Mouse (Mus musculus) heart, embryonic 13.5 days (tissue): ENCODE measurements around the gene Ubxn6. TPM values are rescaled to one million over a fixed set of nuclear protein-coding genes. Genes with fewer than 3 reads are reported as not detected.

Experiments used
- ATAC-seq: fragments of 200-750 bp; cut with Nextera tagmentation; 2 replicates; pipeline ENCODE4 v1.8.0; 2017; ENCODE audit warnings: moderate TSS enrichment; ENCODE audit not compliant: insufficient number of reproducible peaks, low FRiP score, low TSS enrichment; ENCODE audit errors: extremely low read depth
- H3K27ac ChIP-seq: fragments of 300-500 bp; sonication (generic); replicated peaks from 2 replicates; pipeline ENCODE4 v1.5.1; 2015; ENCODE audit warnings: moderate library complexity, mild to moderate bottlenecking, inconsistent platforms
- H3K27me3 ChIP-seq: fragments of 300-500 bp; sonication (generic); replicated peaks from 2 replicates; pipeline ENCODE4 v1.6.1; 2015; ENCODE audit warnings: mild to moderate bottlenecking, inconsistent platforms
- H3K36me3 ChIP-seq: fragments of 300-500 bp; sonication (generic); 2 replicates; pipeline ENCODE4 v1.6.1; 2015; ENCODE audit warnings: mild to moderate bottlenecking, inconsistent platforms
- H3K4me1 ChIP-seq: fragments of 300-500 bp; sonication (generic); 2 replicates; pipeline ENCODE4 v1.6.1; 2015; ENCODE audit warnings: inconsistent platforms
- H3K4me2 ChIP-seq: fragments of 300-500 bp; sonication (generic); 2 replicates; pipeline ENCODE4 v1.6.1; 2015; ENCODE audit warnings: inconsistent platforms, mild to moderate bottlenecking, moderate library complexity
- H3K4me3 ChIP-seq: fragments of 300-500 bp; sonication (generic); 2 replicates; pipeline ENCODE4 v1.5.1; 2015; ENCODE audit warnings: moderate library complexity, mild to moderate bottlenecking, inconsistent platforms
- H3K9ac ChIP-seq: fragments of 300-500 bp; sonication (generic); 2 replicates; pipeline ENCODE4 v1.6.1; 2015; ENCODE audit warnings: inconsistent platforms, mild to moderate bottlenecking, moderate library complexity
- H3K9me3 ChIP-seq: fragments of 300-500 bp; sonication (generic); 2 replicates; pipeline ENCODE4 v1.6.1; 2016; ENCODE audit warnings: inconsistent platforms
- WGBS: fragments of 180-500 bp; shearing (Covaris S2); methylation state at CpG from one replicate; pipeline ENCODE4 v1.1.7; 2015; ENCODE audit warnings: mixed read lengths; 5-methylcytosine and 5-hydroxymethylcytosine counted together
- polyA plus RNA-seq: library from polyadenylated mRNA; unstranded; fragments of >200 nt; fragmentation: Nextera tagmentation; extraction: Ambion mirVana; gene quantifications from 2 replicates; pipeline ENCODE4 v1.2.1, GENCODE M21; 2015

Gene Ubxn6
- polyA plus RNA-seq, 1 experiment from 2014 or later: 37.8 TPM

DNA sequence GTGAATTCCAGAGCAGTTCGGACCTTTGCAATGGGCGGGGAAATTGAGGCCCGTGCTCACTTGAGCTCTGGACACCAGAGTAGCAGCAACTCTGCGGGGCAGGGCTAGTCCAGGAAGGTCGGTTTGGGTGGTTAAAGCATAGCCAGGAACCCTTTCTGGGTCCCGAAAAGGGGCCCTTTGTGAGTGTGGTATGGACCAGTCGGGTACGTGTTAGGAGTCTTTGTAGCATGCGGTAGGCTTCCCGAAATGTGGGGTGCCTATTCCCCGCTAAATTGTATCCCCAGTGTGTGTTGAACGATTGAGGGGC, 34.0 kb downstream of the Ubxn6 start:
- H3K27ac ChIP-seq: peak overlapping the region; percentile 87
- H3K4me2 ChIP-seq: peak overlapping the region; percentile 93
- no peaks in the 10 kb centered on the region for H3K27me3 ChIP-seq
- H3K9ac ChIP-seq: peak overlapping the region; percentile 95
- 1% methylated on average over 12 of the region's 12 CpGs for WGBS
- no peak for ATAC-seq
- no peaks in the 10 kb centered on the region for H3K9me3 ChIP-seq
- peak overlapping the region; percentile 88 for H3K4me3 ChIP-seq
- H3K36me3 ChIP-seq: peaks cover 27% of the 10 kb centered on the region
- H3K4me1 ChIP-seq: peaks cover 20% of the 10 kb centered on the region

DNA sequence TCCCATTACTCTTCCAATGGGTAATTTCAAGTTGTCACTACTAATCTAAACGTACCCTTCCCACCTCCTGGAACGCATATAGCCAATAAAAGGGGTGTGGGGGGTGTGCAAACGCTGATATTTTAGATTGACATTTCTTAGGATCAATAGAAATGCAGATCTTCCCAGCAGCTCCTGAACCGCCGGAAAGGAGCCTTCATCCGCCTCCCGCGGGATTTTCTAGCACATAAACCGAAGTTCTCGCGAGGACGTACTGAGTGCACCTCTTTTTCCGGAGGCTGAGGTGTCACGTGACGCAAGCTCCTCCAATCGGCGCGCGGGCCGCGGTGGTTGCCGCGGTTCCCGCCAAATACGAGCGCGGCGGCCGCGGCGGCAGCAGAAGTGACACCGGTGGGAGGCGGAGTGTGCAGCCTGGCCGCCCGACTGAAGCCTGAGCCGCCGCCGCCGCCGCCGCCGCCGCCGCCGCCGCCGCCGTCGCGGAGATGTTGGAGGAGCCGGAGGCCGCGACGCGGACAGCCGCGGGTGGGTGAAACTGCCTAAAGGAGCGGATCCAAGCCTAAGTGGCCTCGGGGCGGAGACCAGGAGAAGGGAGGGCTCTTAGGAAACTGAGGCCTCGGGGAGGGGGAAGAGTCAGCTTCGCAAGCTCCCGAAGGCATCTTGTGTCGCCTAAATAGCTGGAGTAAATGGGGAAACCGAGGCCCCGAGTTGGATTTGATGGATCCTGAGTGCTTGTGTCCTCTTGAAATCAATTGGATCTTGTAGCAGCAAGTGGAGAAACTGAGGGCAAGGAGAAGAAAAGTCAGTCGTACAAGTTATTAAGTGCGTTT, 34.6 kb downstream of the Ubxn6 start, which contains the start of gene Chaf1a:
Gene Chaf1a, plus strand, starts transcription at position 410 of the 827 bp plus-strand sequence.
- ATAC-seq: peak; percentile 68
- Histone ChIP-seq H3K27ac (peak within 1 kb of the TSS; percentile 87), H3K36me3 (peaks cover 22% of the 10 kb centered on the region), H3K4me2 (peak within 1 kb of the TSS; percentile 93), H3K4me1 (peaks cover 26% of the 10 kb centered on the region), H3K9me3 (no peaks in the 10 kb centered on the region), H3K27me3 (no peaks in the 10 kb centered on the region), H3K4me3 (peak within 1 kb of the TSS; percentile 88), H3K9ac (peak within 1 kb of the TSS; percentile 95)
- WGBS: under 1% methylated on average over 52 of the region's 68 CpGs

DNA sequence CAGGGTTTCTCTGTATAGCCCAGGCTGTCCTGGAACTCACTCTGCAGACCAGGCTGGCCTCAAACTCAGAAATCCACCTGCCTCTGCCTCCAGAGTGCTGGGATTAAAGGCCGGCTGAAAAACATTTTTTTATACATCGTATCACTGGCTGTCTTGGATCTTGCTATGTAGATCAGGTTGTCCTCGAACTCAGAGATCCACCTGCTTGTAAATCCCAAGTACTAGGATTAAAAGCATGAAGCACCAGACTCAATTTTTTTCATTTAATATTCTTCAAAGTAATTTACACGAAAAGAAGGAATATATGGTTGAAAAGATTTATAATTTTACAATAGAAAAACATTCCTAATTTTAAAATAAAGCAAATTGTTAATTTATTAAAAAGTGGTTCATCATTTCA, 35.5 kb downstream of the Ubxn6 start:
- no peak for ATAC-seq
- H3K36me3 ChIP-seq: peaks cover 18% of the 10 kb centered on the region
- H3K27me3 ChIP-seq: no peaks in the 10 kb centered on the region
- H3K9ac ChIP-seq: peak overlapping the region; percentile 95
- 74% methylated on average over 4 of the region's 4 CpGs for WGBS
- no peaks in the 10 kb centered on the region for H3K9me3 ChIP-seq
- peak overlapping the region; percentile 88 for H3K4me3 ChIP-seq
- H3K27ac ChIP-seq: 0 out of 2 replicates have a peak overlapping the region, but pooled peaks have one; percentile 56
- peak overlapping the region; percentile 93 for H3K4me2 ChIP-seq
- H3K4me1 ChIP-seq: peaks cover 34% of the 10 kb centered on the region

DNA sequence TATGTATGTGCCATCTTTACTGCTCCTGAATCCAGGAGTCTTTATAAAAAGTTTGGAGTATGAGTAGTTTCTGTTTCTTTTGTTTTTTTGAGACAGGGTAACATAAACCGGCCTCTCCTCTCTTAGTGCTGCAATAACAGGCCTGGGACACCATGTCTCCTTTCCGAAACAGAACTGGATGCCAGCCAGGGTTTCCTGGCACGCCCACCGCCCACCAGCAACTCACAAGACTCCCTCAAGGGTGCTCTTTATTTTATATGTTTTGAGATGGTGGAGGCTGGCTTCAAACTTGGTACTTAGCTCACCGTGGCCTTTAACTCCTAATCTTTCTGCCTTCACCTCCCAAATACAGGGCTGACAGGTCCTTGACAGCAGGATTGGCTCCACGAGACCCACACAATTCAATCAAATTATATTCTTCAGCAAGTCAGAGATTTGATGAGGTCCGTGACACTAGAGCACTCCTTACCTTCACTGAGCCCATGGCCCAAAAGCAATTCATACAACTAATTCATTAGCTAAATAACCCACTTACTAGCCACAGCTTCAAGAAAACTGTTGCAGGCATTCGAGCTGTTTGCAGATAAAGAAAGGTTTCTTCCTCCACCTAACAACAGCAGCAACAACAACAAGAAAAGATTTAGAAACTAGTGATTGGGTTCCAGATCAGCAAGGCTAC, 36.1 kb downstream of the Ubxn6 start:
- Histone ChIP-seq H3K9me3 (no peaks in the 10 kb centered on the region), H3K27me3 (no peaks in the 10 kb centered on the region), H3K36me3 (peaks cover 18% of the 10 kb centered on the region), H3K27ac (no peak overlapping the region), H3K4me3 (no peak overlapping the region), H3K4me1 (peaks cover 40% of the 10 kb centered on the region), H3K4me2 (no peak overlapping the region), H3K9ac (0 out of 2 replicates have a peak overlapping the region, but pooled peaks have one; percentile 47)
- no peak for ATAC-seq
- 85% methylated on average over 8 of the region's 8 CpGs for WGBS

DNA sequence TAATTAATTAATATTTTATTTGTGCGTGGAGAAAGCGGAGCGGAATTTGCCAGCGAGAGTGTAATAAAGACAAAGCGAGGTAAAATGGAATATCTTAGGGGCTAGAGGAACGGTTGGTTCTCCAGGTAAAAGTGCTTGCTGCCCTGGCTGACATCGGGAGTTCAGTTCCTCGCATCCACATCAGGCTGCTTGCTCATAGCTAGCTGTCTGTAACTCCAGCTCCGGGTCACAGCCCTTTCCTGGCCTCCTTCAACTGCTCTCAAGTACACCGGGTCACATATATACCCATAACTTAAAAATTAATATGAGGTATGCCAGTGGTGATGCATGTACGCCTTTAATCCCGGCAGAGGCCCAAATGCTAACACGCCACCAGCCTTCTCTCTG, 37.9 kb downstream of the Ubxn6 start:
- Histone ChIP-seq H3K4me3 (peak overlapping the region; percentile 76), H3K9ac (peak overlapping the region; percentile 69), H3K27me3 (no peaks in the 10 kb centered on the region), H3K4me1 (peaks cover 55% of the 10 kb centered on the region), H3K4me2 (peak overlapping the region; percentile 64), H3K27ac (0 out of 2 replicates have a peak overlapping the region, but pooled peaks have one; percentile 8), H3K9me3 (no peaks in the 10 kb centered on the region), H3K36me3 (peaks cover 21% of the 10 kb centered on the region)
- no peak for ATAC-seq
- 34% methylated on average over 13 of the region's 13 CpGs for WGBS

- WGBS: under 1% methylated on average over 73 of the region's 74 CpGs
- ATAC-seq: peak; percentile 90
- H3K36me3 ChIP-seq: peaks cover 23% of the 10 kb centered on the region
- peak within 1 kb of the TSS; percentile 95 for H3K9ac ChIP-seq
- H3K27ac ChIP-seq: peak within 1 kb of the TSS; percentile 86
- peaks cover 53% of the 10 kb centered on the region for H3K4me1 ChIP-seq
- no peaks in the 10 kb centered on the region for H3K27me3 ChIP-seq
- no peaks in the 10 kb centered on the region for H3K9me3 ChIP-seq
- H3K4me3 ChIP-seq: peak within 1 kb of the TSS; percentile 76
- peak within 1 kb of the TSS; percentile 82 for H3K4me2 ChIP-seq
Observed at GRCm38 (mm10) chr17:56036176-56036900, 38.5 kb downstream of the Ubxn6 start, which contains the start of gene Sh3gl1. Gene Sh3gl1 (minus strand): TSS chr17:56036635.

DNA sequence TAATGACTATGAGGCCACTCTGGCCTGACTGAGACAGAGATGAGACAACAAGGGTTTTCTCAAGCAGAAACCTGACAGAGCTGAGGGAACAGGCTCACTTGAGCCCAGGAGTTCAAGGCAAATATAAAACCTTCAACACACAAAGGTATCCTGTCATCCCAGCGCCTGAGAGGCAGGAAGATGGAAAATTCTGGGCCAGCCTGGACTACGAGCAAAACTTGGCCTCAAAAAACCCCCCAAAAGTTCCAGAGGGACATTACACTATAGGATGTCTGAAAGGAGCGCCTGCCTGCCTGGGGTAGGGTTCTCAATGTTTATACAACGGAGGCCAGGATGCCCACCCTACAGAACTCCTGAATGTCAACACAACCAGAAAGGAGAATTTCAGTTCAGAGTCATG, 39.6 kb downstream of the Ubxn6 start:
- H3K27ac ChIP-seq: no peak overlapping the region; the same call in 1 of the 2 replicates
- peaks cover 32% of the 10 kb centered on the region for H3K36me3 ChIP-seq
- no peaks in the 10 kb centered on the region for H3K27me3 ChIP-seq
- peak overlapping the region; percentile 82 for H3K4me2 ChIP-seq
- ATAC-seq: no peak
- no peaks in the 10 kb centered on the region for H3K9me3 ChIP-seq
- H3K4me1 ChIP-seq: peaks cover 56% of the 10 kb centered on the region
- H3K4me3 ChIP-seq: peak overlapping the region; percentile 76
- WGBS: 71% methylated on average over 4 of the region's 4 CpGs
- peak overlapping the region; percentile 95 for H3K9ac ChIP-seq

- Histone ChIP-seq H3K4me1 (peaks cover 58% of the 10 kb centered on the region), H3K4me3 (peak overlapping the region; percentile 76), H3K4me2 (peak overlapping the region; percentile 82), H3K27ac (no peak overlapping the region), H3K36me3 (peaks cover 33% of the 10 kb centered on the region), H3K27me3 (no peaks in the 10 kb centered on the region), H3K9me3 (no peaks in the 10 kb centered on the region), H3K9ac (peak overlapping the region; percentile 95)
- 79% methylated on average over 6 of the region's 6 CpGs for WGBS
- ATAC-seq: no peak
Observed at GRCm38 (mm10) chr17:56034726-56035100, 40.1 kb downstream of the Ubxn6 start.

DNA sequence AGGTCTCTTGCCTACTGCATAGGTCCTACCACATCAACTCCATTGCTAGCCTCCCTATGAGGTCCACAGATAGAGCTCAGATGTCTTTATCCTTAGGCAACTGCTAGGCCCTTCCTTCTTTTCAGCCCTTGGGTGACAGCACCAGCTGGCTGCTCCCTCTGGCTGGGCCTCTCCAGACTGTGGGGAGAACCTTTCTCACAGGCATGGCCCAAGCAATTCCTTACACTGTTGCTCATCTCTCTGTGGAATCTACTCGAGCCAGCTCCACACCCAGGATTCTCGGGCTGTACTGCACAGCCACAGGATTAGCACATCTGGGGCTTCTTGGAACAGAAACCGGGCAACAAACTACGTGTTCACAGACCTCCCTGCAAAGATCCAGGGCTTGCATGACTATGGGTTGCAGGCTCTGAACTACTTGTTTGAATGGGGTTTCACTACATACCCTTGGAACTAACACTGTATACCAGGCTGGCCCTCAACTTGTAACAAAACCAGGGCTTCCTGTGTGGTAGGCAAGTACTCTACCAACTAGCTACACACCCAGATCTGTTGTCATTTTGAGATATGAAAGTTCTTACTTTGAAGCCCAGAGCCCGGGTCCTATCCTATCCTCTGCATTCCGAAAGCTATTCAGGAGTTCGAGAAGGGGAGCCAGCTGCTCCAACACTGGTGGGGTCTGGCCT, 40.6 kb downstream of the Ubxn6 start:
- no peak overlapping the region for H3K4me2 ChIP-seq
- 76% methylated on average over 7 of the region's 7 CpGs for WGBS
- ATAC-seq: no peak
- H3K9ac ChIP-seq: peak overlapping the region; percentile 95
- peaks cover 38% of the 10 kb centered on the region for H3K36me3 ChIP-seq
- H3K4me3 ChIP-seq: no peak overlapping the region
- peaks cover 58% of the 10 kb centered on the region for H3K4me1 ChIP-seq
- H3K27ac ChIP-seq: no peak overlapping the region
- H3K9me3 ChIP-seq: no peaks in the 10 kb centered on the region
- no peaks in the 10 kb centered on the region for H3K27me3 ChIP-seq

DNA sequence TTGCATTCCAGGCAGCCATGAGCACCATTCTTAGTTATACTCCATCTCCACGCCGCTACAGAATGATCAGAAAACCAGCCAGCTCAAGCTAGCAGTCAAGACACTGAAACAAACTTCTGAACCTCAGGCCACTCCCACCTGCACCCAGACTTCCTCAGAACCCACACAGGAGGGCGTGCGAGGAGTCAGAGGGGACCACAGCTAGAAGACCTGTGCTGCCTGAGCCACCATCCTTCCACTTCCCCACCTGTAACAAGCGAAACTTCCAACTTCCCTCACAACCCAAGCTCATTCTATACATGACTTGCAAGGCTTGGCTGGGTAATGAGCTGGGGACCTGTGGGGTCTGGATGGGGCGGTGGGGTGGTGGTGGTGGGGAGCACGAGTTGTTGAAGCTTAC, 42.0 kb downstream of the Ubxn6 start:
- ATAC-seq: no peak
- Histone ChIP-seq H3K36me3 (peaks cover 48% of the 10 kb centered on the region), H3K4me3 (no peak overlapping the region), H3K9ac (peak overlapping the region; percentile 50), H3K27me3 (no peaks in the 10 kb centered on the region), H3K27ac (no peak overlapping the region), H3K9me3 (no peaks in the 10 kb centered on the region), H3K4me1 (peaks cover 68% of the 10 kb centered on the region), H3K4me2 (no peak overlapping the region)
- 68% methylated on average over 7 of the region's 7 CpGs for WGBS
